Mouse (Mus musculus): ENCODE data around the gene Zfp558. TPM values are rescaled to one million over a fixed set of nuclear protein-coding genes. Genes with fewer than 3 reads are reported as not detected.

Zfp558 gene
- polyA plus RNA-seq (2012; rRNA removed) (4.0 and 6.3 TPM in 2 replicates), polyA plus RNA-seq (2014; fragmentation: Nextera tagmentation; extraction: Ambion mirVana) (5.1 and 8.1 TPM in 2 replicates)

GRCm38 (mm10) chr9:18478168-18478567, at the start of gene Zfp558, which contains the start of gene Mbd3l1:
Zfp558 (minus strand) TSS chr9:18478268.
Mbd3l1 (plus strand) TSS chr9:18478359.
- H3K9me3 ChIP-seq (ENCODE audit: control insufficient read depth, low read length): no peaks in the 10 kb centered on the region
- H3K27ac ChIP-seq (replicated peaks; ENCODE audit: low read depth, low read length): no peak within 1 kb of the TSS
- no peaks in the 10 kb centered on the region for H3K27me3 ChIP-seq (ENCODE audit: control insufficient read depth, insufficient read depth, low read length)
- H3K4me1 ChIP-seq (ENCODE audit: control insufficient read depth, insufficient read depth, low read length): no peaks in the 10 kb centered on the region
- no peaks in the 10 kb centered on the region for H3K36me3 ChIP-seq (ENCODE audit: control insufficient read depth, insufficient read depth, low read length)
- WGBS: 73% methylated on average over 3 of the region's 3 CpGs
- H3K4me3 ChIP-seq (replicated peaks; ENCODE audit: low read length): no peak within 1 kb of the TSS
- no peak for ATAC-seq (ENCODE audit: low FRiP score, low read depth)
- H3K4me2 ChIP-seq (replicated peaks; ENCODE audit: low read depth, low read length, severe bottlenecking): no peak within 1 kb of the TSS
- no peak for DNase-seq (ENCODE audit: low spot score)
- no peak within 1 kb of the TSS for H3K9ac ChIP-seq (ENCODE audit: low read depth, low read length, severe bottlenecking)
- no peak for TF ChIP-seq POLR2A (IDR thresholded peaks at IDR 0.05; ENCODE audit: borderline replicate concordance, extremely low read depth, insufficient read depth, insufficient read length)

- Histone ChIP-seq H3K4me2 (replicated peaks; ENCODE audit: low read depth, low read length, severe bottlenecking) (no peak overlapping the region), H3K36me3 (ENCODE audit: control insufficient read depth, insufficient read depth, low read length) (no peaks in the 10 kb centered on the region), H3K4me1 (ENCODE audit: control insufficient read depth, insufficient read depth, low read length) (no peaks in the 10 kb centered on the region), H3K27me3 (ENCODE audit: control insufficient read depth, insufficient read depth, low read length) (no peaks in the 10 kb centered on the region), H3K9ac (ENCODE audit: low read depth, low read length, severe bottlenecking) (no peak overlapping the region), H3K27ac (replicated peaks; ENCODE audit: low read depth, low read length) (no peak overlapping the region), H3K9me3 (ENCODE audit: control insufficient read depth, low read length) (no peaks in the 10 kb centered on the region), H3K4me3 (replicated peaks; ENCODE audit: low read length) (no peak overlapping the region)
- 54% methylated on average over 2 of the region's 2 CpGs for WGBS
- DNase-seq (ENCODE audit: low spot score) (no peak), ATAC-seq (ENCODE audit: low FRiP score, low read depth) (no peak)
- TF ChIP-seq POLR2A (IDR thresholded peaks at IDR 0.05; ENCODE audit: borderline replicate concordance, extremely low read depth, insufficient read depth, insufficient read length): no peak
These were observed 30.0 kb upstream of the Zfp558 start for GRCm38 (mm10) chr9:18508098-18508497.

GRCm38 (mm10) chr9:18473324-18474128, 4.5 kb downstream of the Zfp558 start:
- H3K4me3 ChIP-seq (replicated peaks; ENCODE audit: low read length): peak overlapping the region; percentile 57
- no peaks in the 10 kb centered on the region for H3K9me3 ChIP-seq (ENCODE audit: control insufficient read depth, low read length)
- peak; percentile 83 for DNase-seq (ENCODE audit: low spot score)
- H3K4me1 ChIP-seq (ENCODE audit: control insufficient read depth, insufficient read depth, low read length): 0 out of 2 replicates have a peak, but pooled peaks cover 5% of the 10 kb centered on the region
- peak overlapping the region; percentile 71 for H3K27ac ChIP-seq (replicated peaks; ENCODE audit: low read depth, low read length)
- TF ChIP-seq POLR2A (IDR thresholded peaks at IDR 0.05; ENCODE audit: borderline replicate concordance, extremely low read depth, insufficient read depth, insufficient read length): peak; percentile 58; the same call in 1 of the 2 replicates
- no peaks in the 10 kb centered on the region for H3K27me3 ChIP-seq (ENCODE audit: control insufficient read depth, insufficient read depth, low read length)
- H3K4me2 ChIP-seq (replicated peaks; ENCODE audit: low read depth, low read length, severe bottlenecking): peak overlapping the region; percentile 58
- H3K36me3 ChIP-seq (ENCODE audit: control insufficient read depth, insufficient read depth, low read length): peaks cover 4% of the 10 kb centered on the region; the same call in 1 of the 2 replicates
- WGBS: 4% methylated on average over 38 of the region's 39 CpGs
- ATAC-seq (ENCODE audit: low FRiP score, low read depth): peak; percentile 97
- H3K9ac ChIP-seq (ENCODE audit: low read depth, low read length, severe bottlenecking): peak overlapping the region; percentile 59

- 0 out of 2 replicates have a peak, but pooled peaks cover 4% of the 10 kb centered on the region for H3K4me1 ChIP-seq (ENCODE audit: control insufficient read depth, insufficient read depth, low read length)
- DNase-seq (ENCODE audit: low spot score): no peak
- H3K4me3 ChIP-seq (replicated peaks; ENCODE audit: low read length): no peak overlapping the region
- no peak overlapping the region for H3K9ac ChIP-seq (ENCODE audit: low read depth, low read length, severe bottlenecking)
- H3K27me3 ChIP-seq (ENCODE audit: control insufficient read depth, insufficient read depth, low read length): no peaks in the 10 kb centered on the region
- H3K4me2 ChIP-seq (replicated peaks; ENCODE audit: low read depth, low read length, severe bottlenecking): no peak overlapping the region
- no peaks in the 10 kb centered on the region for H3K9me3 ChIP-seq (ENCODE audit: control insufficient read depth, low read length)
- H3K36me3 ChIP-seq (ENCODE audit: control insufficient read depth, insufficient read depth, low read length): peaks cover 10% of the 10 kb centered on the region; the same call in 1 of the 2 replicates
- 88% methylated on average over 3 of the region's 3 CpGs for WGBS
- no peak overlapping the region for H3K27ac ChIP-seq (replicated peaks; ENCODE audit: low read depth, low read length)
- no peak for TF ChIP-seq POLR2A (IDR thresholded peaks at IDR 0.05; ENCODE audit: borderline replicate concordance, extremely low read depth, insufficient read depth, insufficient read length)
- no peak for ATAC-seq (ENCODE audit: low FRiP score, low read depth)
These were observed 10.1 kb downstream of the Zfp558 start for GRCm38 (mm10) chr9:18468005-18468404.

DNA sequence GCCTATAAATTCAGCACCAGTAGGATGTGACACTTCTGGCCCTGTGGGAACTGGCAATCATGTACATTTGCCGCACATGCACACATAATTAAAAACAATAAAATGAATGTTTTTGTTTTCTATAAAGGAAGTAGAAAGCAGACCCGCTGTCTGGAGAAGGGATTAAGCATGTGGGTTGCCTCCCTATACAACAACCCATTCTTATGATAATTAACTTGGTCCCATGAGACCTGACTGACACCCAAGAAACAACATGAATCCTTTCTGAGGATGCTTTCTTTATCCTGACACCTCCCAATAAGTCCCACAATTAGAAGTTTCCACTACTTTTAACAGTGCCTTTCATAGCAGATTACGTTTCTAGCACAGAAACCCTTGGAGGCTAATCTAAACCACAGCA, 10.7 kb downstream of the Zfp558 start:
- Histone ChIP-seq H3K27ac (replicated peaks; ENCODE audit: low read depth, low read length) (no peak overlapping the region), H3K36me3 (ENCODE audit: control insufficient read depth, insufficient read depth, low read length) (peaks cover 10% of the 10 kb centered on the region; the same call in 1 of the 2 replicates), H3K4me3 (replicated peaks; ENCODE audit: low read length) (no peak overlapping the region), H3K9me3 (ENCODE audit: control insufficient read depth, low read length) (no peaks in the 10 kb centered on the region), H3K9ac (ENCODE audit: low read depth, low read length, severe bottlenecking) (no peak overlapping the region), H3K4me2 (replicated peaks; ENCODE audit: low read depth, low read length, severe bottlenecking) (no peak overlapping the region), H3K27me3 (ENCODE audit: control insufficient read depth, insufficient read depth, low read length) (no peaks in the 10 kb centered on the region), H3K4me1 (ENCODE audit: control insufficient read depth, insufficient read depth, low read length) (no peaks in the 10 kb centered on the region)
- WGBS: 74% methylated on average over 3 of the region's 3 CpGs
- no peak for TF ChIP-seq POLR2A (IDR thresholded peaks at IDR 0.05; ENCODE audit: borderline replicate concordance, extremely low read depth, insufficient read depth, insufficient read length)
- DNase-seq (ENCODE audit: low spot score) (no peak), ATAC-seq (ENCODE audit: low FRiP score, low read depth) (no peak)

All from limb, embryonic 14.5 days (tissue).